Mouse (Mus musculus): ENCODE measurements around the gene Ttc7. TPM values are rescaled to one million over a fixed set of nuclear protein-coding genes. Genes with fewer than 3 reads are reported as not detected.

The Ttc7 gene
- polyA plus RNA-seq, 1 experiment from 2014 or later: 14.3 TPM

DNA sequence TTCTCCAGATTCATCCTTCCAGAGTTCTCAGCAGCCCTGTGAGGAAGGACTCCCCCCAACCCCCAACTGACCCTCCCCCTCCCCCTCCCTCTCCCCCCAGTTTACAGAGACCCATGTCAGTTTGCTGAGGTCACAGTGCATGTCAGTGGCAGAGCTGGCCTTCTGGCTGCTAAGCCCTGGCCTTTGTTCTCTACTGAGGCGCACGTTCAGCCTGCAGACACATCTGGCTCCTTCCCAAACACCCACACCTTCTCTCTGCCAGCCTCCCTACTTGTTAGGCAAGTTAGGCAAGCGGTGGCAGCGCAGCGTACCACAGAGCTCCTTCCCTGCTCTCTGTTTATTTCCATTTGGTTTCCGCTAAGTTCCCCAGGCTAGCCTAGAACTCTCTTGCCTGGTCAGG lies 94.8 kb downstream of the Ttc7 start:
- Histone ChIP-seq H3K4me2 (no peak overlapping the region), H3K4me3 (ENCODE audit: low read depth, low read length) (no peak overlapping the region), H3K9me3 (ENCODE audit: control insufficient read depth, low read length) (no peaks in the 10 kb centered on the region), H3K36me3 (ENCODE audit: control insufficient read depth, insufficient read depth, low read length) (no peaks in the 10 kb centered on the region), H3K27me3 (replicated peaks; ENCODE audit: control insufficient read depth, insufficient read depth, low read length) (no peaks in the 10 kb centered on the region), H3K9ac (ENCODE audit: low read depth, low read length) (no peak overlapping the region), H3K4me1 (replicated peaks; ENCODE audit: control insufficient read depth, insufficient read depth, low read length) (peaks cover 27% of the 10 kb centered on the region), H3K27ac (ENCODE audit: low read depth, low read length) (peak overlapping the region; percentile 59; the same call in 1 of the 2 replicates)
- 74% methylated on average over 6 of the region's 6 CpGs for WGBS
- ATAC-seq (replicated peaks; ENCODE audit: low FRiP score): no peak
- no peak for DNase-seq (ENCODE audit: low spot score)

DNA sequence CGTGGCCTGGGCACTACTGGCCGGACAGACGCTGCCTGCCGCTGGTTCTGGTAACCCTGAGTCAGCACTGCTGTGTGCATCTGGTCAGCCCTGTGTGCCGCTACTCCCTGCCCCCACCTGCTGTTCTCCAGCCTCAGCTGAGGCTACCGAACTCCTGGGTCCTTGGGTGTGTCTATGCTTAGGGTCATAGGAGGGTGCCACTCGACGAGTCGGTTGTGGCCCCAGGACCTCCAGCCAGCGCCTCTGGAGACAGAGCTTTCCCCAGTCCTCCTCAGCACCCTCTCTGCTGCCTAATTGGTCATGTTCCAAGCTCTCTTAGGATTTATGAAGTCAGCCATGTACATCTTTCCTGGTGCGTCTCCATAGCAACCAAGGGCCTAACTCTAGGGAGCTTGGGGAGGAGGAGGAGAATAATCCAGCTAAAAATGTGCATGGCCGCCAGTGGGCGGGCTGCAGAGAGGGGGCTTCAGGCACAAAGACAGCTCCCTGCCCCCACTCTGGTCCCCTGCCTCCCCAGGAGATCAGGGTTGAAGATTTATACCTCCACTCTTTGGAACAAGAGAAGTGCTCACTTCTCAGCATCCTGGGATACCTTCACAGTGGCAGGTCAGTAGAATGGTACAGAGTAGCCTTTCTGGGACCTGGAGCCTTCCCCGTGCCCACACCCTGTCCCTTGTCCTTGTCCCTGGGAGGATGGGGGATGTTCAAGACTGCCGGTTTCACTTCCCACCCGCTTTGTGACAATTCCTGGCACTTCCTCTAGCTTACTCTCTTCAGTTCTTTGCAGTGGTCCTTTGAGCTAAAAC lies 95.9 kb downstream of the Ttc7 start:
- Histone ChIP-seq H3K27ac (ENCODE audit: low read depth, low read length) (peak overlapping the region; percentile 59; the same call in 1 of the 2 replicates), H3K27me3 (replicated peaks; ENCODE audit: control insufficient read depth, insufficient read depth, low read length) (no peaks in the 10 kb centered on the region), H3K4me1 (replicated peaks; ENCODE audit: control insufficient read depth, insufficient read depth, low read length) (peaks cover 27% of the 10 kb centered on the region), H3K9me3 (ENCODE audit: control insufficient read depth, low read length) (no peaks in the 10 kb centered on the region), H3K4me3 (ENCODE audit: low read depth, low read length) (no peak overlapping the region), H3K9ac (ENCODE audit: low read depth, low read length) (no peak overlapping the region), H3K4me2 (no peak overlapping the region), H3K36me3 (ENCODE audit: control insufficient read depth, insufficient read depth, low read length) (no peaks in the 10 kb centered on the region)
- WGBS: 71% methylated on average over 16 of the region's 16 CpGs
- no peak; the same call in 1 of the 2 replicates for ATAC-seq (replicated peaks; ENCODE audit: low FRiP score)
- no peak for DNase-seq (ENCODE audit: low spot score)

DNA sequence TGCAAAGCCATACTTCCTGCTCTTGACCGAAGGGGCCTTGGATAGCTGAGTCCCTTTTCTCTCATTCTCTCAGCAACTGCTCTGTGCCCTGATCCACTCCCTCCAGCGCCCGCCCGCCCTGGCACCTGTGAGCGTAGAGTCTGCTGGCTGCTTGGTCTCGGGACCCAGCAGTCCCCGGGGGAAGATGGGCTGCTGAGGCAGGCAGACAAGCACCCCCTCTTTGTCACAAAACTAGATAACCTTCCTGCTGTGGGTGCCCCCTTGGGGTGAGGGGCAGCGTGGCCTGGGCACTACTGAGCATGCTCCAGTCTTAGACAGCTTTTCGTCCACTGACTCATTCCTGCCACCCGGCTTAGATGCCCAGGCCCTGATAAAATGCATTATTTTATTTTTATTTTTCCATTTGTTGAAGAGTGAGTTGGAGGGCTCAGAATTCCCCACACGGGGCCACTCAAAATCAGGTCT lies 96.5 kb downstream of the Ttc7 start:
- no peaks in the 10 kb centered on the region for H3K27me3 ChIP-seq (replicated peaks; ENCODE audit: control insufficient read depth, insufficient read depth, low read length)
- 81% methylated on average over 11 of the region's 11 CpGs for WGBS
- no peaks in the 10 kb centered on the region for H3K36me3 ChIP-seq (ENCODE audit: control insufficient read depth, insufficient read depth, low read length)
- no peaks in the 10 kb centered on the region for H3K9me3 ChIP-seq (ENCODE audit: control insufficient read depth, low read length)
- H3K4me1 ChIP-seq (replicated peaks; ENCODE audit: control insufficient read depth, insufficient read depth, low read length): peaks cover 27% of the 10 kb centered on the region
- H3K4me2 ChIP-seq: no peak overlapping the region
- no peak overlapping the region for H3K4me3 ChIP-seq (ENCODE audit: low read depth, low read length)
- no peak overlapping the region for H3K27ac ChIP-seq (ENCODE audit: low read depth, low read length)
- H3K9ac ChIP-seq (ENCODE audit: low read depth, low read length): no peak overlapping the region
- DNase-seq (ENCODE audit: low spot score) (no peak), ATAC-seq (replicated peaks; ENCODE audit: low FRiP score) (no peak)

DNA sequence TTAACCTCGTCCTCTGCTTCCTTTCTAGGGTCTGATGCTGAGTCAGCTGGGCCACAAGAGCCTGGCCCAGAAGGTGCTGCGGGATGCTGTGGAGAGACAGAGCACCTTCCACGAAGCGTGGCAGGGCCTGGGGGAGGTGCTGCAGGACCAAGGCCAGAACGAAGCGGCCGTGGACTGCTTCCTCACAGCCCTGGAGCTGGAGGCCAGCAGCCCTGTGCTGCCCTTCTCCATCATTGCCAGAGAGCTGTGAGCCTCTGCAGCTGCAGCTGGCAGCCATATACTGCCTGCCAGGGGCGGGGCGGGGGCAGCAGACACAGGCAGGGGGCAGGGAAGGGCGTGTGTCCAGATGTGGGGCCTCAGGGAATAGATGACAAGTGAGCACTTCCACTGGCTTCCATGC lies 97.1 kb downstream of the Ttc7 start:
- Histone ChIP-seq H3K27ac (ENCODE audit: low read depth, low read length) (no peak overlapping the region), H3K4me1 (replicated peaks; ENCODE audit: control insufficient read depth, insufficient read depth, low read length) (peaks cover 27% of the 10 kb centered on the region), H3K36me3 (ENCODE audit: control insufficient read depth, insufficient read depth, low read length) (no peaks in the 10 kb centered on the region), H3K9me3 (ENCODE audit: control insufficient read depth, low read length) (no peaks in the 10 kb centered on the region), H3K9ac (ENCODE audit: low read depth, low read length) (no peak overlapping the region), H3K4me2 (no peak overlapping the region), H3K27me3 (replicated peaks; ENCODE audit: control insufficient read depth, insufficient read depth, low read length) (no peaks in the 10 kb centered on the region), H3K4me3 (ENCODE audit: low read depth, low read length) (no peak overlapping the region)
- WGBS: 60% methylated on average over 10 of the region's 10 CpGs
- DNase-seq (ENCODE audit: low spot score): no peak
- no peak for ATAC-seq (replicated peaks; ENCODE audit: low FRiP score)

DNA sequence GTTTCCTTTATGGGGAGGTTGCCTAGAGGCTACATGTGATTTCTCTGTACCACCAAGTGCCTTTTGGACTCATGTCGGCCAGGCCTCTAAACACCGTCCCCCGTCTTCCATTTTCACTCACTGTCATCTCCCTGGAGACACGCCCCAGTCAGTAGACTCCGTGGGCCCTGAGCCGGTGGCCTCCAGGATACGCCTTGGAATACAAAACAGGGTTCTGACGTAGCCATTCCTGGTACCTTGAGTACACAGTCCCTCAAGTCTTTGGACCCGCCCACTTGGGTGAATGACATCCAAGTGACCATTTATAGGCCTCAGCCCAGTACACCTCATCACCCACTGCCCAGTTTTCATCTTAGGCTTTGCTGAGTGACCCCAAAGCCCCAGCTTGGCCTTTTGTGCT lies 98.0 kb downstream of the Ttc7 start:
- H3K27me3 ChIP-seq (replicated peaks; ENCODE audit: control insufficient read depth, insufficient read depth, low read length): no peaks in the 10 kb centered on the region
- no peak overlapping the region for H3K27ac ChIP-seq (ENCODE audit: low read depth, low read length)
- no peak overlapping the region for H3K4me2 ChIP-seq
- DNase-seq (ENCODE audit: low spot score): no peak
- H3K9ac ChIP-seq (ENCODE audit: low read depth, low read length): no peak overlapping the region
- H3K4me1 ChIP-seq (replicated peaks; ENCODE audit: control insufficient read depth, insufficient read depth, low read length): peaks cover 23% of the 10 kb centered on the region
- no peaks in the 10 kb centered on the region for H3K36me3 ChIP-seq (ENCODE audit: control insufficient read depth, insufficient read depth, low read length)
- H3K4me3 ChIP-seq (ENCODE audit: low read depth, low read length): no peak overlapping the region
- ATAC-seq (replicated peaks; ENCODE audit: low FRiP score): no peak
- WGBS: 86% methylated on average over 9 of the region's 9 CpGs
- H3K9me3 ChIP-seq (ENCODE audit: control insufficient read depth, low read length): no peaks in the 10 kb centered on the region

DNA sequence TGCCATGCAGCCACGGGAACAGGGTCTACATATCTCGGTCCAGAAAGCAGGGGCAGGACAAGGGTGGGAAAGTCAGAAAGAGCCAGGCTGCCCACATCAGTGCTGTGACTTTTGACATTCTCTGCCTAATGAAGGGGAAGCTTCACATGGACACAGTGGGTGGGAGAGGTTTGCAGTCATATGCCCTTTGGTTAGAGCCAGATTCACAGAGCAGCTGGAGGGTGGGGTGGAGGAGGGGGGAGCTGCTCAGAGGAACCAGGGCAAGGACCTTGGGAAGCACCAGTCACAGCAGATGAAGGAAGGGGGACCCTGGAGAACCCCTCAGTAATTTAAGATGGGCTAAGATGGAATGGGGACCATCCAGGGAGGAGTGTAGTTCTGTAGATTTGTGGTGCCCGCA lies 103.1 kb downstream of the Ttc7 start:
- no peak overlapping the region for H3K4me3 ChIP-seq (ENCODE audit: low read depth, low read length)
- H3K4me1 ChIP-seq (replicated peaks; ENCODE audit: control insufficient read depth, insufficient read depth, low read length): no peaks in the 10 kb centered on the region
- WGBS: 78% methylated on average over 3 of the region's 3 CpGs
- DNase-seq (ENCODE audit: low spot score): no peak
- H3K36me3 ChIP-seq (ENCODE audit: control insufficient read depth, insufficient read depth, low read length): no peaks in the 10 kb centered on the region
- no peaks in the 10 kb centered on the region for H3K9me3 ChIP-seq (ENCODE audit: control insufficient read depth, low read length)
- H3K9ac ChIP-seq (ENCODE audit: low read depth, low read length): no peak overlapping the region
- no peak overlapping the region for H3K4me2 ChIP-seq
- no peaks in the 10 kb centered on the region for H3K27me3 ChIP-seq (replicated peaks; ENCODE audit: control insufficient read depth, insufficient read depth, low read length)
- ATAC-seq (replicated peaks; ENCODE audit: low FRiP score): no peak
- H3K27ac ChIP-seq (ENCODE audit: low read depth, low read length): no peak overlapping the region

DNA sequence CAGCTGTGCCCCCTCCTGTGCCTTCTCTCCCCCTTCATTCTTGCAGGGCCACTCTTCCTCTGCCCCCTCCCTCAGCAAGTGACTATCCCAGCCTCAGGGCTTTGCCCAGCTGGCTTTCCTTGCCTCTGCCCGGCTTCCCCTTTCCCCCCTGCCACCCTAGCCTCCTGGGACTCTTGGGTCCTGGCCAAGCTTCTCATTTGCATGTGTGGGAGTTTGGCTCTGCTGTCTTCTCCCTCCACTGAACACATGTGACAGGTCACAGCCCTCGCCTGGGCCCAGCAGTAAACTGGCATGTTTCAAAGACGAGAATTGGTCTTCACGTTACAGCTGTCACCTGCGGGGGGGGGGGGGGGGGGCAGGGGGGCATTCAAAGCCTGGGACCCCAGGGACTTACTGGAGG lies 104.4 kb downstream of the Ttc7 start:
- Histone ChIP-seq H3K9ac (ENCODE audit: low read depth, low read length) (no peak overlapping the region), H3K4me2 (no peak overlapping the region), H3K4me1 (replicated peaks; ENCODE audit: control insufficient read depth, insufficient read depth, low read length) (no peaks in the 10 kb centered on the region), H3K27me3 (replicated peaks; ENCODE audit: control insufficient read depth, insufficient read depth, low read length) (no peaks in the 10 kb centered on the region), H3K27ac (ENCODE audit: low read depth, low read length) (no peak overlapping the region), H3K36me3 (ENCODE audit: control insufficient read depth, insufficient read depth, low read length) (no peaks in the 10 kb centered on the region), H3K4me3 (ENCODE audit: low read depth, low read length) (no peak overlapping the region), H3K9me3 (ENCODE audit: control insufficient read depth, low read length) (no peaks in the 10 kb centered on the region)
- WGBS: 46% methylated on average over 4 of the region's 5 CpGs
- ATAC-seq (replicated peaks; ENCODE audit: low FRiP score) (no peak), DNase-seq (ENCODE audit: low spot score) (no peak)

DNA sequence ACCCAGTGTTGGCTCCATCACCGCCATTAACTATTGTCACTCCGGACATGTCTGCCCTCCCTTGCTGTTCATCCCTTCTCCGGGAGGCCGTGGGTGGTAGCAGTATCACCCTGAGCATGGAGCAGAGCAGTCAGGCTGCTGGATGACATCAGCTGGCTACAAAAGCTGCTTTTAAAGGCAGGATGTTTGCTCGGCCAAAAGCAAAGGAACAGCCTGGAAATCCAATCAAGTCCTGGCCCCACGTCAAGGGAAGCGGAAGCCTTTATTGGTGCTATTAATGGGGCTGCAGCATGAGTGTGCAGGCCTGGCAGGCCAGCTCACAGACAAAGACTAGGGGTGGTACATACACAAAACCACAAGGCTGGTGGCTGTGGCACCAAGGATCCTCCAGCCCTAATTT lies 108.6 kb downstream of the Ttc7 start:
- H3K9me3 ChIP-seq (ENCODE audit: control insufficient read depth, low read length): no peaks in the 10 kb centered on the region
- H3K27me3 ChIP-seq (replicated peaks; ENCODE audit: control insufficient read depth, insufficient read depth, low read length): no peaks in the 10 kb centered on the region
- 73% methylated on average over 7 of the region's 7 CpGs for WGBS
- no peak for DNase-seq (ENCODE audit: low spot score)
- no peak for ATAC-seq (replicated peaks; ENCODE audit: low FRiP score)
- no peak overlapping the region for H3K27ac ChIP-seq (ENCODE audit: low read depth, low read length)
- H3K4me2 ChIP-seq: no peak overlapping the region
- no peak overlapping the region for H3K4me3 ChIP-seq (ENCODE audit: low read depth, low read length)
- peaks cover 2% of the 10 kb centered on the region for H3K4me1 ChIP-seq (replicated peaks; ENCODE audit: control insufficient read depth, insufficient read depth, low read length)
- H3K36me3 ChIP-seq (ENCODE audit: control insufficient read depth, insufficient read depth, low read length): no peaks in the 10 kb centered on the region
- H3K9ac ChIP-seq (ENCODE audit: low read depth, low read length): no peak overlapping the region

DNA sequence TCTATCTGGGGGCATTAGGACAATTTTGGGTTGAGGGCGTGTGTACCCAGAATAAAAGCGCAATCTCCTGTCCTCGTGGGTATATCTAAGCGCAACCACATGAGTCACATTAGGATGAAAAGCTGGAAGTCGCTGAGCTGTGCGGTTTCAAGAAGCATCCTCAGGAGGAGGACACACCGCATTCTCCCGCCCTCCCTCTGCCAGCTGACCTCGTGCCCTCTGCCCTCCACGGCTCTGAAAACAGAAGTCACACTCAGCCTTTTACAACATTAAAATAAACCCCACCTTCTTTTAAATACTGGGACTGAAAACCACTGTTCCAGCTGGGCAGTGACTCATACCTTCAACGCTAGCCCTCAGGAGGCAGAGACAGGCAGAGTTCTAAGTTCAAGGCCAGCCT lies 114.4 kb downstream of the Ttc7 start:
- Histone ChIP-seq H3K9me3 (ENCODE audit: control insufficient read depth, low read length) (no peaks in the 10 kb centered on the region), H3K9ac (ENCODE audit: low read depth, low read length) (no peak overlapping the region), H3K4me3 (ENCODE audit: low read depth, low read length) (no peak overlapping the region), H3K27ac (ENCODE audit: low read depth, low read length) (no peak overlapping the region), H3K36me3 (ENCODE audit: control insufficient read depth, insufficient read depth, low read length) (no peaks in the 10 kb centered on the region), H3K27me3 (replicated peaks; ENCODE audit: control insufficient read depth, insufficient read depth, low read length) (no peaks in the 10 kb centered on the region), H3K4me2 (no peak overlapping the region), H3K4me1 (replicated peaks; ENCODE audit: control insufficient read depth, insufficient read depth, low read length) (peaks cover 4% of the 10 kb centered on the region)
- ATAC-seq (replicated peaks; ENCODE audit: low FRiP score) (no peak), DNase-seq (ENCODE audit: low spot score) (no peak)
- 75% methylated on average over 11 of the region's 11 CpGs for WGBS

All from liver, embryonic 11.5 days (tissue).